Mouse (Mus musculus) neural tube, embryonic 14.5 days (tissue): ENCODE data around the gene Noct. TPM values are rescaled to one million over a fixed set of nuclear protein-coding genes. Genes with fewer than 3 reads are reported as not detected.

Source experiments
- ATAC-seq: fragments of 200-750 bp; cut with Nextera tagmentation; 2 replicates; pipeline ENCODE4 v1.8.0; 2017; ENCODE audit warnings: low read depth, mild to moderate bottlenecking, moderate TSS enrichment, moderate library complexity
- H3K27ac ChIP-seq: fragments of 300-500 bp; sonication (generic); 2 replicates; pipeline ENCODE4 v1.5.1; 2014; ENCODE audit warnings: low read depth, mild to moderate bottlenecking, control low read depth, low read length, moderate library complexity, mixed read lengths
- H3K27me3 ChIP-seq: fragments of 300-500 bp; sonication (generic); 2 replicates; pipeline ENCODE4 v1.6.1; 2014; ENCODE audit warnings: low read length; ENCODE audit not compliant: control insufficient read depth, insufficient read depth
- H3K36me3 ChIP-seq: fragments of 300-500 bp; sonication (generic); 2 replicates; pipeline ENCODE4 v1.6.1; 2014; ENCODE audit warnings: low read length, mixed read lengths; ENCODE audit not compliant: control insufficient read depth, insufficient read depth
- H3K4me1 ChIP-seq: fragments of 300-500 bp; sonication (generic); 2 replicates; pipeline ENCODE4 v1.6.1; 2014; ENCODE audit warnings: low read length; ENCODE audit not compliant: control insufficient read depth, insufficient read depth
- H3K4me2 ChIP-seq: fragments of 300-500 bp; sonication (generic); 2 replicates; pipeline ENCODE4 v1.6.1; 2014; ENCODE audit warnings: mild to moderate bottlenecking, low read depth, low read length, control low read depth
- H3K4me3 ChIP-seq: fragments of 300-500 bp; sonication (generic); 2 replicates; pipeline ENCODE4 v1.5.1; 2014; ENCODE audit warnings: low read depth, low read length, control low read depth, mixed read lengths
- H3K9ac ChIP-seq: fragments of 300-500 bp; sonication (generic); replicated peaks from 2 replicates; pipeline ENCODE4 v1.6.1; 2014; ENCODE audit warnings: low read depth, mild to moderate bottlenecking, control low read depth, low read length, mixed read lengths
- H3K9me3 ChIP-seq: fragments of 300-500 bp; sonication (generic); 2 replicates; pipeline ENCODE4 v1.6.1; 2016; ENCODE audit warnings: low read length; ENCODE audit not compliant: control insufficient read depth
- WGBS: fragments of 180-500 bp; shearing (Covaris S2); extraction: QIAGEN DNeasy Blood & Tissue Kit; methylation state at CpG from one replicate; pipeline ENCODE4 v1.1.7; 2014; 5-methylcytosine and 5-hydroxymethylcytosine counted together
- polyA plus RNA-seq: library from polyadenylated mRNA; unstranded; fragments of >200 nt; fragmentation: Nextera tagmentation; extraction: Ambion mirVana; gene quantifications from 2 replicates; pipeline ENCODE4 v1.2.1, GENCODE M21; 2014

Noct gene
- polyA plus RNA-seq, 1 experiment from 2014 or later, result 42.4 TPM

DNA sequence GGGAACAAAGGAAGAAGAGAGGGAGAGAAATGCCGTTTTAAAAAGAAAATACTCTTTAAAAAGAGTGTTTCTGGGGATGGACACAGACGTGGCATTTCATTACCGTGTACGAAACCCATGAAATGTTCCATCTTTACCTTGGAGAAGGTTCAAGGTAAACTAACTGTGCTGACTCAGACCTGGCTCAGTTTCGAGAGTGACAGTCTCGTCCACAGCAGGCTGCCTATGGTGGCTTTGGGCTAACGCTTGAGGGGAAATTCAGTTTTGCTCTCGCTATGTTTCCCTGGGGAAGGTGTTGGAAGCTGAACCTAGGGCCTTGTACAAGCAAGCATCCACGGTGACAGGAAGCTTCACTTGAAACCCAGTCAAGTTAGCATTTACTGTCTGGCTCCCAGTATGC, 22.3 kb upstream of the Noct start:
- no peaks in the 10 kb centered on the region for H3K36me3 ChIP-seq
- no peaks in the 10 kb centered on the region for H3K9me3 ChIP-seq
- no peaks in the 10 kb centered on the region for H3K27me3 ChIP-seq
- no peaks in the 10 kb centered on the region for H3K4me1 ChIP-seq
- no peak overlapping the region for H3K4me2 ChIP-seq
- H3K9ac ChIP-seq, result no peak overlapping the region
- 77% methylated on average over 9 of the region's 9 CpGs for WGBS
- H3K4me3 ChIP-seq, result no peak overlapping the region
- no peak overlapping the region for H3K27ac ChIP-seq
- ATAC-seq, result no peak

DNA sequence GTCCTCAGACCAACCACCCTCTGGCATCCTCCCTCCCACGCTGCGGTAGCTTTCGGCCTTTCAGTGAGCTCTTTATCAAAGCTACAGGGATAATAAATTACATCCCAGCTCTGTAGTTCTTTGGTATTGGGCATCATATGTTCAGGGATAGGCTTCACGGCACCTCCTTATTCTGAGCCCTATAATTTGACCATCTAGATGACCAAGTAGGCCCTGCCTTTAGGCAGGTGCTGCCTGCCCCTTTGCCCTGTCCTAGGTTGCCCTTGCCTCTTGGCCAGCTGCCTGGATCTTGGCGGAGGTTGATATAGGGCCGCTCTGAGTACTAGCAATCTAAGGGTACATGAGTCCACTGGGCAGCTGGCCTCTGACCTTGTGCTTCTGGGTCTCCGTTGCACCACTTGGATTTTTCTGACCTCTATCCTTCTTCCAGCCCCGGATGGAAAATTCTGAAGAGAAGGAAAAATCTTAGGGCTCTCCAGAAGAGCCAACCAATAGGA, 21.7 kb upstream of the Noct start:
- Histone ChIP-seq H3K27me3 (no peaks in the 10 kb centered on the region), H3K9me3 (no peaks in the 10 kb centered on the region), H3K4me1 (no peaks in the 10 kb centered on the region), H3K27ac (no peak overlapping the region), H3K9ac (no peak overlapping the region), H3K4me2 (no peak overlapping the region), H3K36me3 (no peaks in the 10 kb centered on the region), H3K4me3 (no peak overlapping the region)
- 86% methylated on average over 8 of the region's 8 CpGs for WGBS
- no peak for ATAC-seq

DNA sequence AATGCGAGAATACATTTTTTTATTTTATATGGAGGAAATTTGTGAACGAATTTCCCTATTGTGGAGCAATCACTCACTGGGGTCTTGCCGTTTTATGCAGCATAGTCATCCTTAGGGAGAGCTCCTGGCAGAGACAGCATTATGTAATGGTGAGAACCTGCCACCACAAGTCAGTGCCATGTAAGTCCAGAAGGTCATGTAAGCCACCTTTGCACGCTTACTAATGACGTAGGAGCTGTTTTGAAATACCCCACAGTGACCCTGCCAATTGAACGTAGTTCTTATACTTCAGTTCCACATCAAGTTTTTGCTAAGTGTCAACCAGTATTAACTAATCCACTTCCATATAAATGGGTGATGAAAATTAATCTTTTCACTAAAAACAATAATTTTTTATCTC, 20.3 kb upstream of the Noct start:
- H3K4me2 ChIP-seq, result no peak overlapping the region
- H3K36me3 ChIP-seq, result no peaks in the 10 kb centered on the region
- no peak overlapping the region for H3K4me3 ChIP-seq
- no peaks in the 10 kb centered on the region for H3K4me1 ChIP-seq
- no peaks in the 10 kb centered on the region for H3K27me3 ChIP-seq
- no peak overlapping the region for H3K9ac ChIP-seq
- H3K27ac ChIP-seq, result no peak overlapping the region
- WGBS, result 91% methylated on average over 6 of the region's 6 CpGs
- ATAC-seq, result no peak
- no peaks in the 10 kb centered on the region for H3K9me3 ChIP-seq

DNA sequence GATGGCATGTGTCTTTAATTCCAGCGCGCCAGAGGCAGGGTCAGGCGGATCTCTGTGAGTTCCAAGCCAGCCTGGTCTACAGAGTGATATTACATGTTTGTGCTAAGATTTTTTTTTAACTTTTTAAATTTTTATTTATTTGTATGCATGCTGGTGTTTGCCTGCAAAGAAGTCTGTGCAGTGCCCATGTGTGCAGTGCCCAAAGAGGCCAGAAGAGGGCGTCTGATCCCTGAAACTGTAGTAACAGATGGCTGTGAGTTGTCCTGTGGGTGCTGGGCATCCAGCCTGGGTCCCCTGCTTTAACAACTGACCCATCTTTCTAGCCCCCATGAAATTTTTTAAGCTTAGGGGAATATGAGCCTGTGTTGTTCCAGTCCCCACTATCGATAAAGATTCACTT, 19.8 kb upstream of the Noct start:
- Histone ChIP-seq H3K4me3 (no peak overlapping the region), H3K27ac (no peak overlapping the region), H3K4me1 (no peaks in the 10 kb centered on the region), H3K4me2 (no peak overlapping the region), H3K27me3 (no peaks in the 10 kb centered on the region), H3K36me3 (no peaks in the 10 kb centered on the region), H3K9ac (no peak overlapping the region), H3K9me3 (no peaks in the 10 kb centered on the region)
- 86% methylated on average over 5 of the region's 5 CpGs for WGBS
- ATAC-seq, result no peak

DNA sequence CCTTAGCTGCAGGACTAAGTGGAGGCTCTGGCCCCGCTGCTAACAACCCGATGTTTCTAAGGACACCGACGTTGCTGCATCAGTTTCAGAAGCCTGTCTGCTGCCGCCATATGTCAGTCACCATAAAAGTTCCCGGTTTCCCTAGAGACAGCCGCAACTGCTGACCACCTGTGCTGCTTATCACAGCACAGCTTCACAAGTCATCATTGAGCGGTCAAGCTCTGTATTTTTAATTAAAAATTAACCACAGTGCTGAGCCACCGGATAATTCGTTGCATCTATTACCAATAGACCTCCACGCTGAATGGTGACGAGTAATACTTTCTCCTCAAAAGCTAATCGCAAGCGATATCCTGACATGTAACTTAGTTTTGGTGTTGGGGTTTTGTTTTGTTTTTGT, 19.4 kb upstream of the Noct start:
- Histone ChIP-seq H3K27ac (no peak overlapping the region), H3K4me3 (no peak overlapping the region), H3K9ac (no peak overlapping the region), H3K9me3 (no peaks in the 10 kb centered on the region), H3K27me3 (no peaks in the 10 kb centered on the region), H3K4me1 (no peaks in the 10 kb centered on the region), H3K36me3 (no peaks in the 10 kb centered on the region), H3K4me2 (no peak overlapping the region)
- no peak for ATAC-seq
- 76% methylated on average over 14 of the region's 14 CpGs for WGBS

DNA sequence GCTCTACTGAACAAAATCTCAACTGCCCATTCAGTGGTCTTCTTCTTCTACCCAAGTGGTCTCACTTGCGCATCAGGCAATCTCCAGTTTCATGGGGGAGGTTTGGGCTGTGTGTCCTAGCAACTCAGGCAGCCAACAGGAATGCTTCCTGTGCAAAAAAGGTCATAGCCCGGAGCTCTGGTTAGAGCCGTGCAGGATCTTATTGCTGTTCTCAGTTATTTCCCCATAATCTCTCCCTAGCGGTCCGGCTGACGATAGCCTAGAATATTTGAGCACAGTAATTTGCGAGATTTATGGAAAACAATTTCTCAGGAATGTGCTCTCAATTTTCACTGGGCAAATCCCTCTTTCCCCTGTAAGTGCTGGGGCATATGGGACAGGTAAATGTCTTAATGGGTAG, 17.7 kb upstream of the Noct start:
- no peak overlapping the region for H3K9ac ChIP-seq
- no peaks in the 10 kb centered on the region for H3K27me3 ChIP-seq
- H3K9me3 ChIP-seq, result no peaks in the 10 kb centered on the region
- no peaks in the 10 kb centered on the region for H3K4me1 ChIP-seq
- no peak overlapping the region for H3K4me3 ChIP-seq
- peak; percentile 58; the same call in 1 of the 2 replicates for ATAC-seq
- no peak overlapping the region for H3K4me2 ChIP-seq
- no peaks in the 10 kb centered on the region for H3K36me3 ChIP-seq
- 66% methylated on average over 7 of the region's 7 CpGs for WGBS
- H3K27ac ChIP-seq, result no peak overlapping the region

DNA sequence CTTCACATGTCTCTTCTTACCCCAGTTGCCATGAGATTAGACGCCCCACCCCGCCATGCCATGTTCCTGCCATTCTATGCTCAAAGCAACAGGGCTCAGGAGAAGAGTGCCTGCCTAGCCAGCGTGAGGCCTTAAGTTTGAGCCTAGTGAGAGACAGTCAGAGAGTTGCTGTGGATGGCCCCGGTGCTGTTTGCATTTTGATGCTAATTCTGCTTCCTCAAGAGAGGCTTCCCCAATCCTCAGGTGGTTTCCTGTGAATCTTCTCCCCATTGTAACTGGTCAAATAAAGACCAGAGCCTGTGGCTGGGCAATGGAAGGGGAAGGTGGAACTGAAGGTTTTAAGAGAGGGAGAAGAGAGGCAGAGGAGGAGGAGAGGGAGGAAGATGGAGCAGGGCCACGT, 15.6 kb upstream of the Noct start:
- Histone ChIP-seq H3K9ac (no peak overlapping the region), H3K27ac (no peak overlapping the region), H3K4me3 (no peak overlapping the region), H3K9me3 (no peaks in the 10 kb centered on the region), H3K4me2 (no peak overlapping the region), H3K27me3 (no peaks in the 10 kb centered on the region), H3K4me1 (no peaks in the 10 kb centered on the region), H3K36me3 (no peaks in the 10 kb centered on the region)
- ATAC-seq, result no peak
- 53% methylated on average over 5 of the region's 5 CpGs for WGBS

DNA sequence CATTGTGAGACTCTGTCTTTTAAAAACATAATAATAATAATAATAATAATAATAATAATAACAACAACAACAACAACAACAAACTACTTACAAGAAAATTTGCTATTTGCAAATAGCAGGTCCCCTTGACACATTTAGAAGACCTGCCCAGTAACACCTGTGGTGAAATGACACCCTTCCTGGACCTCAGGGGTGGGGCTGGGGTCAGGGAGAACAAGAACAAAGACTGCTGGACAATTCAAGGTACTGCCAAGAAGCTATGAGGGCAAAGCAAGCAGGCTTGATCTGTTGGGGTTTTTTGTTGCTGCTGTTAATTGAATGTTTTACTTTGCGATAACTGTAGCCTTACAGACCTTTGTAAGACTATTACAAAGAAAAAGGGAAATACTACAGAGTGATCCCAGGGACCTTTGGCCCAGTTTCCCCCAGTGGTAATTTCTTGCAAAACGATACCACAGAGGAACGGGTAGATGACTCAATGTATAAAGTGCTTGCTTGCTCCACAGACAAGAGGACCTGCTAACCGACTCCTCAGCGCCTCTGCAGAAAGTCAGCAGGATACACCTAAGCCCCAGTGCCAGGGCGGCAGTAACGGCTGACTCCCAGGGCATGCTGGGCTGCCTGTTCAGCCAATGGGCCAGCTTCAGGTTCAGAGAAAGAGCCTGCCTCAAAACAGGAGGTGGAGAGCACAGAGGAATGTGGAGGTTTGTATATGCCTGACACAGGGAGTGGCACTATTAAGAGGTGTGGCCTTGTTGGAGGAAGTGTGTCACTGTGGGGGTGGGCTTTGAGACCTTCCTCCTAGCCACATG, 14.5 kb upstream of the Noct start:
- Histone ChIP-seq H3K4me1 (no peaks in the 10 kb centered on the region), H3K27ac (no peak overlapping the region), H3K36me3 (no peaks in the 10 kb centered on the region), H3K27me3 (no peaks in the 10 kb centered on the region), H3K9ac (no peak overlapping the region), H3K4me3 (no peak overlapping the region), H3K4me2 (no peak overlapping the region), H3K9me3 (no peaks in the 10 kb centered on the region)
- no peak for ATAC-seq
- WGBS, result 92% methylated on average over 7 of the region's 7 CpGs

DNA sequence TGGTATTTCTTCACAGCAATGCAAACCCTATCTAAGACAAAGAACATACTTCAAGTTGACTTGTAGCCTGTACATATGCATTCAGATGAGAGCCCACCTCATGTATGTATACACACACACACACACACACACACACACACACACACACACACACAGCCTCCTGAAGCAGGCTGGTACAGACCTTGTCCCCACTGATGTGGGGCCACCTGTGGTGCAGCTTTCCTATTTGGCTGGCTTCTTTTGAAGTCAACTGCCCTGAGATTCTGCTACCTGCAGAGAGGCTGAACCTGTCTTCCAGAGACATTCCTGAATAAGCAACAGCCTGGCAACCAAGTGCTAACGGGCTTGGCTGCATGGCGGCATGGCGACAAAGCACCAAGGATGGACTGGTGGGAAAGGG, 13.8 kb upstream of the Noct start:
- ATAC-seq, result no peak
- Histone ChIP-seq H3K27ac (no peak overlapping the region), H3K36me3 (no peaks in the 10 kb centered on the region), H3K9me3 (no peaks in the 10 kb centered on the region), H3K4me3 (no peak overlapping the region), H3K4me2 (no peak overlapping the region), H3K27me3 (no peaks in the 10 kb centered on the region), H3K9ac (no peak overlapping the region), H3K4me1 (no peaks in the 10 kb centered on the region)
- 98% methylated on average over 3 of the region's 3 CpGs for WGBS
